Mouse (Mus musculus): Measurements from ENCODE around the gene Npas2. TPM values are rescaled to one million over a fixed set of nuclear protein-coding genes. Genes with fewer than 3 reads are reported as not detected.

Gene Npas2
- polyA plus RNA-seq, 1 experiment from 2014 or later, result 0.86 TPM

DNA sequence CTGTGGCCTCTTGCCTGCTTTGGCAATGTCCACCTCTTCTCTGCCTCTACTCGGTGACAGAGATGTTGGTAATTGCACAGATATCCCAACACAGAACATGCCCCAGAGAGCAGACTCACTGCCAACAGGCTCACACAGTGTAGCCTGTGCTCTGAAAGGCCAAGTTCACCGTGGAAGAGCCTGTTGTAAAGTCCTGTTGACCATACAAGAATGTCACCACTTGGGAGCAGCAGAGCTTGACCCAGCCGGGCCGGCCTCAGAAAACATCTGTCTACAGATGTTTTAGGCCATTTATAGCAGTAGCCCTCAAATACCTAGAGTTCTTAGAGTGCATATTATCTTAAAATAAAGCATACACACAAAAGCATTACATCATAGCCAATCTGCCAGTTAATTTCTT lies 213.6 kb downstream of the Npas2 start:
- Histone ChIP-seq H3K9me3 (no peaks in the 10 kb centered on the region), H3K27me3 (no peaks in the 10 kb centered on the region), H3K36me3 (no peaks in the 10 kb centered on the region), H3K27ac (no peak overlapping the region), H3K4me2 (replicated peaks) (no peak overlapping the region), H3K4me3 (no peak overlapping the region), H3K9ac (no peak overlapping the region), H3K4me1 (no peaks in the 10 kb centered on the region)
- 83% methylated on average over 4 of the region's 4 CpGs for WGBS
- ATAC-seq (ENCODE audit: insufficient number of reproducible peaks, insufficient read depth, low FRiP score, low TSS enrichment), result no peak

DNA sequence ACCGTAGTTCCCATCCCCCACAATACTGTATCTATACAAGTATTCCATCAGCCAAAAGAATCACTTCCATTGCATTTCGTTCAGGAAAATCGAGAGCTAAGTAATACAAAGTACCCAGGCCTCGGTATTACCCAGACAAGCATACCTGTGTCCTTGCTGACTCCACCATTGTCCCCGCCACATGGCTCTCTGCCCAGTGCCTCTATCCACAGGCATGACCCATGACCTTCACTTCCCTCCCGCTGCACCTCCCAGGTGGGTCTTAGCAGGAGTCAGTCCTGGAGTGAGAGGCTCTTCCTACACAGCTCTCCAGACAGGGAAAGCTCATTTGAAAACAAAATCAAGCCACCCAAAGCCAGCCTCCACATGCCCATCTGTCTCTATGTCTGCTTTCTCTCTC lies 214.6 kb downstream of the Npas2 start:
- no peaks in the 10 kb centered on the region for H3K36me3 ChIP-seq
- ATAC-seq (ENCODE audit: insufficient number of reproducible peaks, insufficient read depth, low FRiP score, low TSS enrichment), result no peak
- no peaks in the 10 kb centered on the region for H3K27me3 ChIP-seq
- no peaks in the 10 kb centered on the region for H3K4me1 ChIP-seq
- H3K9ac ChIP-seq, result no peak overlapping the region
- H3K9me3 ChIP-seq, result no peaks in the 10 kb centered on the region
- no peak overlapping the region for H3K4me3 ChIP-seq
- WGBS, result 87% methylated on average over 6 of the region's 6 CpGs
- H3K27ac ChIP-seq, result no peak overlapping the region
- H3K4me2 ChIP-seq (replicated peaks), result no peak overlapping the region

DNA sequence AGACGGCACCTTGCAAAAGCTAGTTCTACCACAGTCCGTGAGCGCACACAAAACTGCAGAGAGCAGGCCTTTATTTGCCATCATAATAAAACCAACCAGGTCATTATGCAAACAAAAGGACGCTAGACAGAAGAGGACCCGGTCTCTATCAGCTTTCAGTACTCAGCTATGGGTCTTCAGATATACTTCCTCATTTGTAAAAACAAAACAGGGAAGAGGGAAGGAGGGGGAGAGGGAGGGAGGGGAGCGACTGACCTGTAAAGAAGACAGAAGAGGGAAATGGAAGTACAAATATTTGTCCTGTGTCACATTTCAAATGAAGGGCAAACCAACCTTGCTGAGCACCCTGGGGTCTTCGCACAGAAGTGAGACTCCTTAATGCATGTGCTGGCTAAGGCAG lies 215.1 kb downstream of the Npas2 start:
- H3K36me3 ChIP-seq, result no peaks in the 10 kb centered on the region
- no peak for ATAC-seq (ENCODE audit: insufficient number of reproducible peaks, insufficient read depth, low FRiP score, low TSS enrichment)
- H3K27me3 ChIP-seq, result no peaks in the 10 kb centered on the region
- H3K4me3 ChIP-seq, result no peak overlapping the region
- no peaks in the 10 kb centered on the region for H3K4me1 ChIP-seq
- H3K4me2 ChIP-seq (replicated peaks), result no peak overlapping the region
- H3K9me3 ChIP-seq, result no peaks in the 10 kb centered on the region
- no peak overlapping the region for H3K9ac ChIP-seq
- H3K27ac ChIP-seq, result no peak overlapping the region
- 72% methylated on average over 7 of the region's 7 CpGs for WGBS

DNA sequence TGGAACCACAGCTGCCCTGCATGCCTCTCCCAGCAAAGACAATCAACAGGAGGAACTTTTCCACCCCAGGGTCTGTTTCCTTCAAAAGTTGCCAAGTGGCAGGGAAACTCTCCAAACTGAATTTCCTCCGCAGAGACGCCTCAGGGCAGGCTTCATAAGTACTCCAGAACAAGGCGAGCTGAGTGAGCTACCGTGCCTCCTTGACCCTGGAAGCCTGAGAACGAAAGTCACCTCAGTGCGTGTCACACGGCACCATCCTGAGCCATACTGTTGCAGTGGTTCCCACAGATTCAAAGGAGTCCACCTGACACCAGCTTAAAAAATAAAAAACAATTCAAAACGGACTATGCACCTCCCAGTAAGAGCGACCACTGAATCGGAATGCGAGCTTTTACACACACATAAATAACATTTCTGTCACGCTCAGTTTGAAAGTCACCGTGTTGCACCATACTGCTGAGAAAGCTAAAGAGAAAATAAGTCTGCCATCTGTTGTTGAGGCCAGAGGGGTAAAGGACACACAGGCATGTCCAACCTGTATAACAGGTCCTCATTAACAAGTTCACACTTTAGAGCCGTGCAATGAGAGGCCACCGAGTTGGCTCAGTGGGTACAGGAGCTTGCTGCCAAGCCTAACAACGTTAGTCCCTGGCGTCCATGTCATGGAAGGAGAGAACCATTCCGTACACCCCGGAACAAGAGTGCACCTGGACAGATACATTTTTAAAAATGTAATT lies 216.7 kb downstream of the Npas2 start:
- no peaks in the 10 kb centered on the region for H3K9me3 ChIP-seq
- no peak overlapping the region for H3K27ac ChIP-seq
- no peak overlapping the region for H3K9ac ChIP-seq
- whole genome bisulfite sequencing, result 73% methylated on average over 19 of the region's 19 CpGs
- ATAC-seq (ENCODE audit: insufficient number of reproducible peaks, insufficient read depth, low FRiP score, low TSS enrichment), result no peak
- no peaks in the 10 kb centered on the region for H3K27me3 ChIP-seq
- no peak overlapping the region for H3K4me3 ChIP-seq
- H3K4me2 ChIP-seq (replicated peaks), result no peak overlapping the region
- H3K4me1 ChIP-seq, result no peaks in the 10 kb centered on the region
- H3K36me3 ChIP-seq, result no peaks in the 10 kb centered on the region

Small RNAs within 50 kb of the gene (microRNA-seq; reads per million reads assigned to microRNA genes)
- not detected for gene Mir6349

Other genes starting within 250 kb of the Npas2 start
- gene Pdcl3, start 208.1 kb upstream of the Npas2 start, polyA plus RNA-seq (2016; fragmentation: Nextera tagmentation; extraction: Ambion mirVana), result 151 and 165 TPM in 2 replicates
- gene Rpl31, start 174.1 kb downstream of the Npas2 start, polyA plus RNA-seq (2016; fragmentation: Nextera tagmentation; extraction: Ambion mirVana), result 525 and 534 TPM in 2 replicates